Mouse (Mus musculus) intestine, postnatal 0 days (tissue): ENCODE measurements around the gene Setd6. TPM values are rescaled to one million over a fixed set of nuclear protein-coding genes. Genes with fewer than 3 reads are reported as not detected.

ENCODE experiments used
- ATAC-seq: fragments of 200-750 bp; cut with Nextera tagmentation; 2 replicates; pipeline ENCODE4 v1.8.0; 2017; ENCODE audit warnings: mild to moderate bottlenecking, moderate TSS enrichment, moderate library complexity
- H3K27ac ChIP-seq: fragments of 300-500 bp; sonication (generic); 2 replicates; pipeline ENCODE4 v1.5.1; 2014; ENCODE audit warnings: mild to moderate bottlenecking, low read depth, low read length, moderate library complexity
- H3K27me3 ChIP-seq: fragments of 300-500 bp; sonication (generic); replicated peaks from 2 replicates; pipeline ENCODE4 v1.6.1; 2014; ENCODE audit warnings: low read length, mixed read lengths; ENCODE audit not compliant: control insufficient read depth, insufficient read depth
- H3K36me3 ChIP-seq: fragments of 300-500 bp; sonication (generic); 2 replicates; pipeline ENCODE4 v1.6.1; 2014; ENCODE audit warnings: mild to moderate bottlenecking, moderate library complexity; ENCODE audit not compliant: control insufficient read depth, insufficient read depth
- H3K4me1 ChIP-seq: fragments of 300-500 bp; sonication (generic); replicated peaks from 2 replicates; pipeline ENCODE4 v1.6.1; 2014; ENCODE audit warnings: antibody characterized with exemption, low read length, mixed read lengths; ENCODE audit not compliant: control insufficient read depth, insufficient read depth
- H3K4me2 ChIP-seq: fragments of 300-500 bp; sonication (generic); replicated peaks from 2 replicates; pipeline ENCODE4 v1.6.1; 2014; ENCODE audit warnings: low read depth, mild to moderate bottlenecking, moderate library complexity
- H3K4me3 ChIP-seq: fragments of 300-500 bp; sonication (generic); 2 replicates; pipeline ENCODE4 v1.5.1; 2014; ENCODE audit warnings: low read depth, low read length
- H3K9ac ChIP-seq: fragments of 300-500 bp; sonication (generic); 2 replicates; pipeline ENCODE4 v1.6.1; 2014; ENCODE audit warnings: mild to moderate bottlenecking, low read depth, low read length
- H3K9me3 ChIP-seq: fragments of 300-500 bp; sonication (generic); 2 replicates; pipeline ENCODE4 v1.6.1; 2016; ENCODE audit warnings: mixed run types; ENCODE audit not compliant: control insufficient read depth
- CTCF ChIP-seq: sonication (generic); IDR thresholded peaks from 2 replicates; pipeline ENCODE4 v1.5.1; 2016; ENCODE audit warnings: low read depth, mild to moderate bottlenecking, control low read depth, antibody characterized with exemption, moderate library complexity
- WGBS: fragments of 180-500 bp; shearing (Covaris S2); extraction: QIAGEN DNeasy Blood & Tissue Kit; methylation state at CpG from one replicate; pipeline ENCODE4 v1.1.7; 2014; 5-methylcytosine and 5-hydroxymethylcytosine counted together
- polyA plus RNA-seq: library from polyadenylated mRNA; unstranded; fragments of >200 nt; fragmentation: Nextera tagmentation; extraction: Ambion mirVana; gene quantifications from 2 replicates; pipeline ENCODE4 v1.2.1, GENCODE M21; 2015

Gene Setd6
- 8.2 and 9.3 TPM in 2 replicates for polyA plus RNA-seq

GRCm38 (mm10) chr8:95715676-95716531, at the start of gene Setd6:
Gene Setd6, plus strand, starts transcription at chr8:95715881.
- TF ChIP-seq CTCF = no peak
- H3K4me2 ChIP-seq = peak within 1 kb of the TSS; percentile 97
- H3K27me3 ChIP-seq = no peaks in the 10 kb centered on the region
- peak within 1 kb of the TSS; percentile 90 for H3K4me3 ChIP-seq
- 0 out of 2 replicates have a peak, but pooled peaks cover 5% of the 10 kb centered on the region for H3K4me1 ChIP-seq
- no peaks in the 10 kb centered on the region for H3K9me3 ChIP-seq
- peak; percentile 82 for ATAC-seq
- H3K36me3 ChIP-seq = peaks cover 32% of the 10 kb centered on the region
- 0 out of 2 replicates have a peak within 1 kb of the TSS, but pooled peaks have one; percentile 7 for H3K27ac ChIP-seq
- under 1% methylated on average over 78 of the region's 79 CpGs for WGBS
- peak within 1 kb of the TSS; percentile 73 for H3K9ac ChIP-seq

- H3K9ac ChIP-seq = no peak overlapping the region
- H3K36me3 ChIP-seq = no peaks in the 10 kb centered on the region
- no peaks in the 10 kb centered on the region for H3K4me1 ChIP-seq
- WGBS = 29% methylated on average over 8 of the region's 8 CpGs
- no peaks in the 10 kb centered on the region for H3K9me3 ChIP-seq
- TF ChIP-seq CTCF = no peak
- H3K27me3 ChIP-seq = 0 out of 2 replicates have a peak, but pooled peaks cover 3% of the 10 kb centered on the region
- no peak overlapping the region for H3K4me2 ChIP-seq
- peak; percentile 45; the same call in 1 of the 2 replicates for ATAC-seq
- no peak overlapping the region for H3K4me3 ChIP-seq
- H3K27ac ChIP-seq = no peak overlapping the region
These were observed 47.3 kb upstream of the Setd6 start for GRCm38 (mm10) chr8:95668163-95668958.

- H3K36me3 ChIP-seq = no peaks in the 10 kb centered on the region
- no peak for ATAC-seq
- no peak overlapping the region for H3K9ac ChIP-seq
- H3K4me1 ChIP-seq = no peaks in the 10 kb centered on the region
- H3K27ac ChIP-seq = no peak overlapping the region
- WGBS = 79% methylated on average over 2 of the region's 2 CpGs
- no peak for TF ChIP-seq CTCF
- H3K9me3 ChIP-seq = no peaks in the 10 kb centered on the region
- 0 out of 2 replicates have a peak, but pooled peaks cover 7% of the 10 kb centered on the region for H3K27me3 ChIP-seq
- no peak overlapping the region for H3K4me3 ChIP-seq
- H3K4me2 ChIP-seq = no peak overlapping the region
These were observed 45.7 kb upstream of the Setd6 start for GRCm38 (mm10) chr8:95669967-95670366.

DNA sequence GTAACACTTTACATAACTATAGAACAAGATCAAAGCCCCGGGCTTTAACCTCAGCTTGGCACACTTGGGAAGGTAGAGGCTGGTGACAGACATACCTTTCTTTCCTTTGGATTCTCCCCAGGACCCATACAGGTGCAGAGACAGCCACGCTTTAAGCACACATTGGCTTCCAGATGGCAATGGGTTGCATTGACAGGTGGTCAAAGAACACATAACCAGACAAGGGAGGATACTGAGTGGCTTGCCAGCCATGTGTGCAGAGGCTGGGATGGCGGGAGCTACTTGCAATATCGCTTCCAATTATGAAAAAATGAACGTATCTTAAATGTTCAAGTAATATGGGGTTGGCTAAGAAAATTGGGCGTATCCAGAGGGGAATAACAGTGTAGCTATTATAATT, 43.8 kb upstream of the Setd6 start:
- Histone ChIP-seq H3K4me3 (no peak overlapping the region), H3K27ac (no peak overlapping the region), H3K4me2 (no peak overlapping the region), H3K9ac (no peak overlapping the region), H3K36me3 (no peaks in the 10 kb centered on the region), H3K4me1 (no peaks in the 10 kb centered on the region), H3K27me3 (peaks cover 25% of the 10 kb centered on the region), H3K9me3 (no peaks in the 10 kb centered on the region)
- 86% methylated on average over 6 of the region's 6 CpGs for WGBS
- no peak for ATAC-seq
- TF ChIP-seq CTCF = no peak

- H3K4me2 ChIP-seq = no peak overlapping the region
- H3K36me3 ChIP-seq = no peaks in the 10 kb centered on the region
- H3K4me3 ChIP-seq = no peak overlapping the region
- no peak overlapping the region for H3K27ac ChIP-seq
- H3K9me3 ChIP-seq = no peaks in the 10 kb centered on the region
- H3K27me3 ChIP-seq = peaks cover 35% of the 10 kb centered on the region
- no peak overlapping the region for H3K9ac ChIP-seq
- 61% methylated on average over 5 of the region's 5 CpGs for WGBS
- ATAC-seq = no peak
- TF ChIP-seq CTCF = no peak
- 0 out of 2 replicates have a peak, but pooled peaks cover 3% of the 10 kb centered on the region for H3K4me1 ChIP-seq
These were observed 42.9 kb upstream of the Setd6 start for GRCm38 (mm10) chr8:95672811-95673210.

- Histone ChIP-seq H3K9ac (peak within 1 kb of the TSS; percentile 40), H3K27ac (no peak within 1 kb of the TSS), H3K4me1 (0 out of 2 replicates have a peak, but pooled peaks cover 3% of the 10 kb centered on the region), H3K4me2 (peak within 1 kb of the TSS; percentile 91), H3K4me3 (peak within 1 kb of the TSS; percentile 59), H3K36me3 (no peaks in the 10 kb centered on the region), H3K9me3 (no peaks in the 10 kb centered on the region), H3K27me3 (peaks cover 54% of the 10 kb centered on the region)
- ATAC-seq = no peak
- no peak for TF ChIP-seq CTCF
- WGBS = 40% methylated on average over 9 of the region's 9 CpGs
These were observed 39.0 kb upstream of the Setd6 start, which contains the start of gene Ndrg4 for GRCm38 (mm10) chr8:95676631-95677030. Gene Ndrg4, plus strand, starts transcription at chr8:95676980.
